Mouse (Mus musculus) bone marrow macrophage, adult 2 months (primary cell): Measurements from ENCODE around the gene Wbp1.

Experiments used
- CTCF ChIP-seq: IDR thresholded peaks from 2 replicates; pipeline ENCODE4 v1.5.1; 2012; ENCODE audit warnings: low read depth, mild to moderate bottlenecking, low read length, moderate library complexity
- POLR2A ChIP-seq: IDR thresholded peaks from 2 replicates; pipeline ENCODE4 v1.6.1; 2012; ENCODE audit warnings: mild to moderate bottlenecking, low read depth, low read length, borderline replicate concordance

GRCm38 (mm10) chr6:83145805-83146204, 24.4 kb upstream of the Wbp1 start:
- TF ChIP-seq CTCF (no peak), POLR2A (no peak)
